Mouse (Mus musculus) intestine, embryonic 15.5 days (tissue): ENCODE results near the gene Pdcd1lg2. TPM values are rescaled to one million over a fixed set of nuclear protein-coding genes. Genes with fewer than 3 reads are reported as not detected.

Source experiments
- ATAC-seq: fragments of 200-750 bp; cut with Nextera tagmentation; 2 replicates; pipeline ENCODE4 v1.8.0; 2017; ENCODE audit warnings: moderate TSS enrichment, moderate library complexity
- H3K27ac ChIP-seq: fragments of 300-500 bp; sonication (generic); 2 replicates; pipeline ENCODE4 v1.5.1; 2015; ENCODE audit warnings: mild to moderate bottlenecking, inconsistent platforms
- H3K27me3 ChIP-seq: fragments of 300-500 bp; sonication (generic); replicated peaks from 2 replicates; pipeline ENCODE4 v1.6.1; 2015; ENCODE audit warnings: inconsistent platforms
- H3K36me3 ChIP-seq: fragments of 300-500 bp; sonication (generic); 2 replicates; pipeline ENCODE4 v1.6.1; 2015; ENCODE audit warnings: inconsistent platforms
- H3K4me1 ChIP-seq: fragments of 300-500 bp; sonication (generic); replicated peaks from 2 replicates; pipeline ENCODE4 v1.6.1; 2015; ENCODE audit warnings: inconsistent platforms
- H3K4me2 ChIP-seq: fragments of 300-500 bp; sonication (generic); replicated peaks from 2 replicates; pipeline ENCODE4 v1.6.1; 2015; ENCODE audit warnings: mild to moderate bottlenecking, inconsistent platforms
- H3K4me3 ChIP-seq: fragments of 300-500 bp; sonication (generic); replicated peaks from 2 replicates; pipeline ENCODE4 v1.5.1; 2015; ENCODE audit warnings: inconsistent platforms
- H3K9ac ChIP-seq: fragments of 300-500 bp; sonication (generic); 2 replicates; pipeline ENCODE4 v1.6.1; 2015; ENCODE audit warnings: inconsistent platforms
- H3K9me3 ChIP-seq: fragments of 300-500 bp; sonication (generic); 2 replicates; pipeline ENCODE4 v1.6.1; 2016; ENCODE audit warnings: inconsistent platforms
- WGBS: fragments of 180-500 bp; shearing (Covaris S2); methylation state at CpG from one replicate; pipeline ENCODE4 v1.1.7; 2015; 5-methylcytosine and 5-hydroxymethylcytosine counted together
- polyA plus RNA-seq: library from polyadenylated mRNA; unstranded; fragments of >200 nt; fragmentation: Nextera tagmentation; extraction: Ambion mirVana; gene quantifications from 2 replicates; pipeline ENCODE4 v1.2.1, GENCODE M21; 2015

Gene Pdcd1lg2
- polyA plus RNA-seq, 1 experiment from 2014 or later, result not detected

GRCm38 (mm10) chr19:29514130-29514529 lies 103.4 kb downstream of the Pdcd1lg2 start:
- no peaks in the 10 kb centered on the region for H3K9me3 ChIP-seq
- H3K27ac ChIP-seq, result no peak overlapping the region
- no peaks in the 10 kb centered on the region for H3K4me1 ChIP-seq
- H3K36me3 ChIP-seq, result no peaks in the 10 kb centered on the region
- no peak overlapping the region for H3K9ac ChIP-seq
- H3K4me2 ChIP-seq, result no peak overlapping the region
- no peak for ATAC-seq
- H3K27me3 ChIP-seq, result no peaks in the 10 kb centered on the region
- 95% methylated on average over 3 of the region's 3 CpGs for WGBS
- no peak overlapping the region for H3K4me3 ChIP-seq

GRCm38 (mm10) chr19:29515386-29515785 lies 104.7 kb downstream of the Pdcd1lg2 start:
- Histone ChIP-seq H3K27ac (no peak overlapping the region), H3K9me3 (no peaks in the 10 kb centered on the region), H3K36me3 (no peaks in the 10 kb centered on the region), H3K27me3 (no peaks in the 10 kb centered on the region), H3K4me3 (no peak overlapping the region), H3K9ac (no peak overlapping the region), H3K4me2 (no peak overlapping the region), H3K4me1 (no peaks in the 10 kb centered on the region)
- WGBS, result 95% methylated on average over 3 of the region's 3 CpGs
- ATAC-seq, result no peak

GRCm38 (mm10) chr19:29515991-29516390 lies 105.3 kb downstream of the Pdcd1lg2 start:
- Histone ChIP-seq H3K36me3 (no peaks in the 10 kb centered on the region), H3K4me1 (no peaks in the 10 kb centered on the region), H3K9me3 (no peaks in the 10 kb centered on the region), H3K4me3 (no peak overlapping the region), H3K27me3 (no peaks in the 10 kb centered on the region), H3K27ac (no peak overlapping the region), H3K4me2 (no peak overlapping the region), H3K9ac (no peak overlapping the region)
- ATAC-seq, result no peak
- 73% methylated on average over 10 of the region's 10 CpGs for WGBS

- H3K27ac ChIP-seq, result no peak overlapping the region
- 79% methylated on average over 7 of the region's 7 CpGs for WGBS
- no peaks in the 10 kb centered on the region for H3K9me3 ChIP-seq
- H3K4me3 ChIP-seq, result no peak overlapping the region
- H3K9ac ChIP-seq, result no peak overlapping the region
- no peak overlapping the region for H3K4me2 ChIP-seq
- no peaks in the 10 kb centered on the region for H3K36me3 ChIP-seq
- no peak for ATAC-seq
- no peaks in the 10 kb centered on the region for H3K4me1 ChIP-seq
- no peaks in the 10 kb centered on the region for H3K27me3 ChIP-seq
Measured at GRCm38 (mm10) chr19:29518409-29518808, 107.7 kb downstream of the Pdcd1lg2 start.

- Histone ChIP-seq H3K9ac (no peak overlapping the region), H3K27ac (no peak overlapping the region), H3K4me3 (no peak overlapping the region), H3K36me3 (no peaks in the 10 kb centered on the region), H3K4me1 (0 out of 2 replicates have a peak, but pooled peaks cover 4% of the 10 kb centered on the region), H3K4me2 (no peak overlapping the region), H3K27me3 (no peaks in the 10 kb centered on the region), H3K9me3 (no peaks in the 10 kb centered on the region)
- WGBS, result 73% methylated on average over 4 of the region's 4 CpGs
- ATAC-seq, result no peak
Measured at GRCm38 (mm10) chr19:29518922-29519321, 108.2 kb downstream of the Pdcd1lg2 start.

Other genes with a start within 250 kb of the Pdcd1lg2 start
- 8.0 and 8.8 TPM in 2 replicates for gene Jak2, start 159.1 kb upstream of the Pdcd1lg2 start, polyA plus RNA-seq
- 12.8 and 13.8 TPM in 2 replicates for gene Insl6, start 85.6 kb upstream of the Pdcd1lg2 start, polyA plus RNA-seq
- 0.21 and 0.32 TPM in 2 replicates for gene Rln1, start 76.2 kb upstream of the Pdcd1lg2 start, polyA plus RNA-seq
- 182 and 201 TPM in 2 replicates for gene Plgrkt, start 43.5 kb upstream of the Pdcd1lg2 start, polyA plus RNA-seq
- 0.40 and 0.69 TPM in 2 replicates for gene Cd274, start 43.5 kb upstream of the Pdcd1lg2 start, polyA plus RNA-seq
- 11.9 and 12.3 TPM in 2 replicates for gene Ric1, start 111.4 kb downstream of the Pdcd1lg2 start, polyA plus RNA-seq
- 9.6 and 10.8 TPM in 2 replicates for gene Ermp1, start 237.5 kb downstream of the Pdcd1lg2 start, polyA plus RNA-seq